Mouse (Mus musculus): Measurements from ENCODE around the gene Prkch. TPM values are rescaled to one million over a fixed set of nuclear protein-coding genes. Genes with fewer than 3 reads are reported as not detected.

The Prkch gene
- total and polyA plus RNA-seq, 2 experiments from 2014 or later, result 9.9 to 16.2 TPM

GRCm38 (mm10) chr12:73815892-73816291 lies 231.3 kb downstream of the Prkch start:
- no peaks in the 10 kb centered on the region for H3K4me1 ChIP-seq (ENCODE audit: insufficient read depth, low read length)
- no peak overlapping the region for H3K4me3 ChIP-seq (ENCODE audit: low read depth, low read length)
- TF ChIP-seq CTCF (IDR thresholded peaks at IDR 0.05), result no peak
- no peak overlapping the region for H3K9ac ChIP-seq (replicated peaks; ENCODE audit: low read length, poor library complexity, severe bottlenecking)
- WGBS, result 71% methylated on average over 2 of the region's 2 CpGs
- H3K4me2 ChIP-seq (ENCODE audit: low read depth, low read length, poor library complexity, severe bottlenecking), result no peak overlapping the region
- no peaks in the 10 kb centered on the region for H3K9me3 ChIP-seq (ENCODE audit: low read length)
- no peak for ATAC-seq (ENCODE audit: low FRiP score)
- H3K27ac ChIP-seq (ENCODE audit: low read depth, low read length), result no peak overlapping the region
- H3K27me3 ChIP-seq (ENCODE audit: insufficient read depth, low read length), result no peaks in the 10 kb centered on the region
- DNase-seq (ENCODE audit: low spot score), result no peak
- H3K36me3 ChIP-seq (ENCODE audit: insufficient read depth, low read length), result no peaks in the 10 kb centered on the region

- no peak overlapping the region for H3K9ac ChIP-seq (replicated peaks; ENCODE audit: low read length, poor library complexity, severe bottlenecking)
- no peaks in the 10 kb centered on the region for H3K27me3 ChIP-seq (ENCODE audit: insufficient read depth, low read length)
- TF ChIP-seq CTCF (IDR thresholded peaks at IDR 0.05), result no peak
- ATAC-seq (ENCODE audit: low FRiP score) (no peak), DNase-seq (ENCODE audit: low spot score) (no peak)
- no peaks in the 10 kb centered on the region for H3K36me3 ChIP-seq (ENCODE audit: insufficient read depth, low read length)
- WGBS, result 63% methylated on average over 1 of the region's 1 CpGs
- no peak overlapping the region for H3K4me3 ChIP-seq (ENCODE audit: low read depth, low read length)
- H3K9me3 ChIP-seq (ENCODE audit: low read length), result no peaks in the 10 kb centered on the region
- no peak overlapping the region for H3K4me2 ChIP-seq (ENCODE audit: low read depth, low read length, poor library complexity, severe bottlenecking)
- no peaks in the 10 kb centered on the region for H3K4me1 ChIP-seq (ENCODE audit: insufficient read depth, low read length)
- H3K27ac ChIP-seq (ENCODE audit: low read depth, low read length), result no peak overlapping the region
Measured at GRCm38 (mm10) chr12:73816866-73817265, 232.3 kb downstream of the Prkch start.

- H3K4me2 ChIP-seq (ENCODE audit: low read depth, low read length, poor library complexity, severe bottlenecking), result no peak overlapping the region
- H3K4me1 ChIP-seq (ENCODE audit: insufficient read depth, low read length), result no peaks in the 10 kb centered on the region
- no peaks in the 10 kb centered on the region for H3K36me3 ChIP-seq (ENCODE audit: insufficient read depth, low read length)
- no peak overlapping the region for H3K4me3 ChIP-seq (ENCODE audit: low read depth, low read length)
- H3K9me3 ChIP-seq (ENCODE audit: low read length), result no peaks in the 10 kb centered on the region
- DNase-seq (ENCODE audit: low spot score) (no peak), ATAC-seq (ENCODE audit: low FRiP score) (no peak)
- no peaks in the 10 kb centered on the region for H3K27me3 ChIP-seq (ENCODE audit: insufficient read depth, low read length)
- no peak overlapping the region for H3K27ac ChIP-seq (ENCODE audit: low read depth, low read length)
- WGBS, result 57% methylated on average over 1 of the region's 1 CpGs
- no peak for TF ChIP-seq CTCF (IDR thresholded peaks at IDR 0.05)
- H3K9ac ChIP-seq (replicated peaks; ENCODE audit: low read length, poor library complexity, severe bottlenecking), result no peak overlapping the region
Measured at GRCm38 (mm10) chr12:73818801-73819200, 234.2 kb downstream of the Prkch start.

GRCm38 (mm10) chr12:73821176-73821575 lies 236.6 kb downstream of the Prkch start:
- 85% methylated on average over 4 of the region's 4 CpGs for WGBS
- DNase-seq (ENCODE audit: low spot score) (no peak), ATAC-seq (ENCODE audit: low FRiP score) (no peak)
- Histone ChIP-seq H3K4me2 (ENCODE audit: low read depth, low read length, poor library complexity, severe bottlenecking) (no peak overlapping the region), H3K4me1 (ENCODE audit: insufficient read depth, low read length) (no peaks in the 10 kb centered on the region), H3K9me3 (ENCODE audit: low read length) (no peaks in the 10 kb centered on the region), H3K4me3 (ENCODE audit: low read depth, low read length) (no peak overlapping the region), H3K27ac (ENCODE audit: low read depth, low read length) (no peak overlapping the region), H3K9ac (replicated peaks; ENCODE audit: low read length, poor library complexity, severe bottlenecking) (no peak overlapping the region), H3K36me3 (ENCODE audit: insufficient read depth, low read length) (no peaks in the 10 kb centered on the region), H3K27me3 (ENCODE audit: insufficient read depth, low read length) (no peaks in the 10 kb centered on the region)
- TF ChIP-seq CTCF (IDR thresholded peaks at IDR 0.05), result no peak

DNA sequence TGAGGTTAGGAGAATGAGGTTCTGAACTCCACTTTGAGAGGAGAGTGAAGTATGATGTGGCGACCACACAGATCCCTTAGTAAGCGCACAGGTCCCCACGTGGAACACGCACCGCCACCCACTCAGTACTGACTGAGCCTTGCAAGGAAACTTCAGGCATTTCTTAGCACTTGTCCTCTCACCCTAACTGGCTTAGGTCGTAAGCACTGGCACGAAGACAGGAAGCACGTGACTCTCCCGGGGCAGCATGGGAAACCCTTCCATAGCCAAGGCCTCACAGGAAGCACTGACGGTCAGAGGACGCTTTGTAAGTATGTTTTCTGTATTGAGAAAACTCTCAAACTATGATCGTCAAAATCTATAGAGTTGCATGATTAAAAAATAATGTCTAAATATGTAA lies 237.7 kb downstream of the Prkch start:
- H3K4me1 ChIP-seq (ENCODE audit: insufficient read depth, low read length), result no peaks in the 10 kb centered on the region
- H3K27ac ChIP-seq (ENCODE audit: low read depth, low read length), result no peak overlapping the region
- no peaks in the 10 kb centered on the region for H3K9me3 ChIP-seq (ENCODE audit: low read length)
- no peak overlapping the region for H3K4me2 ChIP-seq (ENCODE audit: low read depth, low read length, poor library complexity, severe bottlenecking)
- DNase-seq (ENCODE audit: low spot score) (no peak), ATAC-seq (ENCODE audit: low FRiP score) (no peak)
- no peak overlapping the region for H3K4me3 ChIP-seq (ENCODE audit: low read depth, low read length)
- H3K27me3 ChIP-seq (ENCODE audit: insufficient read depth, low read length), result no peaks in the 10 kb centered on the region
- H3K36me3 ChIP-seq (ENCODE audit: insufficient read depth, low read length), result no peaks in the 10 kb centered on the region
- WGBS, result 89% methylated on average over 12 of the region's 12 CpGs
- no peak overlapping the region for H3K9ac ChIP-seq (replicated peaks; ENCODE audit: low read length, poor library complexity, severe bottlenecking)
- TF ChIP-seq CTCF (IDR thresholded peaks at IDR 0.05), result no peak

GRCm38 (mm10) chr12:73824828-73825227 lies 240.2 kb downstream of the Prkch start:
- no peak for ATAC-seq (ENCODE audit: low FRiP score)
- Histone ChIP-seq H3K36me3 (ENCODE audit: insufficient read depth, low read length) (no peaks in the 10 kb centered on the region), H3K4me2 (ENCODE audit: low read depth, low read length, poor library complexity, severe bottlenecking) (no peak overlapping the region), H3K9ac (replicated peaks; ENCODE audit: low read length, poor library complexity, severe bottlenecking) (no peak overlapping the region), H3K4me1 (ENCODE audit: insufficient read depth, low read length) (no peaks in the 10 kb centered on the region), H3K27ac (ENCODE audit: low read depth, low read length) (no peak overlapping the region), H3K27me3 (ENCODE audit: insufficient read depth, low read length) (no peaks in the 10 kb centered on the region), H3K4me3 (ENCODE audit: low read depth, low read length) (no peak overlapping the region), H3K9me3 (ENCODE audit: low read length) (no peaks in the 10 kb centered on the region)
- TF ChIP-seq CTCF (IDR thresholded peaks at IDR 0.05), result no peak
- 82% methylated on average over 1 of the region's 1 CpGs for WGBS
- DNase-seq (ENCODE audit: low spot score), result no peak

Other genes with a start within 250 kb of the Prkch start
- 0.38 and 1.2 TPM in 2 replicates for gene Tmem30b, start 38.4 kb upstream of the Prkch start, total RNA-seq (2014; rRNA removed)
- gene Tmem30b, start 38.4 kb upstream of the Prkch start, polyA plus RNA-seq (2015; fragmentation: Nextera tagmentation; extraction: Ambion mirVana), result 0.36 and 0.53 TPM in 2 replicates

Data from midbrain, postnatal 0 days (tissue).